Mouse (Mus musculus) left cerebral cortex, postnatal 36 days (tissue): ENCODE data around the gene Zfp1. TPM values are rescaled to one million over a fixed set of nuclear protein-coding genes. Genes with fewer than 3 reads are reported as not detected.

ENCODE experiments used
- DNase-seq, 2 experiments: peaks; one replicate each; pipeline ENCODE4 v3.0.0; 2021 to 2022; ENCODE audit warnings: low spot score in 2 of 2, mixed read lengths in 1 of 2
- intact Hi-C: fragments of 180-260 bp; cut with DNase I; formaldehyde crosslinking; loops from one replicate; pipeline ENCODE4 v1.15.1; 2025
- total RNA-seq, 2 experiments: library from RNA; stranded (reverse); gene quantifications; 2 replicates each; pipeline ENCODE4 v1.2.3; 2021

The Zfp1 gene
- total RNA-seq, 2 experiments from 2014 or later: 22.7 to 24.6 TPM

DNA sequence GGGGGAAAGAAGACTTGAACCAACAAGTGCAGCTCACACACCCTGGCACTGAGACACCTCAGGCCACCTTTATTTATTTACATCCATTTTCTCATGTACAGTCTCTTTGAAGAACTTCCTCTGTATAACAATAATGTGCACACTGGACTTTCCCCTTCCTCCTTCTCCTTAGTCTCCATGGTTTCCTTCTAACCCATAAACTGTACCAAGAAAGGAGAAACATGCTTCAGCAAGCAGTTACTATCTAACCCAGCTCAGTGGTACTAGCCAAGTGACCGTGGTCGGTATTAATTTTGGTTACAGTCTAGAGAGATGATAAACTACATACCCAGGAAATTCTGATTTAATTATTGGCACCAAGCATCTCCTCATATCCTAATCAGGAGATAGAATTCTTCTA lies 10.3 kb downstream of the Zfp1 start:
- intact Hi-C loops: no loop called here
- DNase-seq: no peak

DNA sequence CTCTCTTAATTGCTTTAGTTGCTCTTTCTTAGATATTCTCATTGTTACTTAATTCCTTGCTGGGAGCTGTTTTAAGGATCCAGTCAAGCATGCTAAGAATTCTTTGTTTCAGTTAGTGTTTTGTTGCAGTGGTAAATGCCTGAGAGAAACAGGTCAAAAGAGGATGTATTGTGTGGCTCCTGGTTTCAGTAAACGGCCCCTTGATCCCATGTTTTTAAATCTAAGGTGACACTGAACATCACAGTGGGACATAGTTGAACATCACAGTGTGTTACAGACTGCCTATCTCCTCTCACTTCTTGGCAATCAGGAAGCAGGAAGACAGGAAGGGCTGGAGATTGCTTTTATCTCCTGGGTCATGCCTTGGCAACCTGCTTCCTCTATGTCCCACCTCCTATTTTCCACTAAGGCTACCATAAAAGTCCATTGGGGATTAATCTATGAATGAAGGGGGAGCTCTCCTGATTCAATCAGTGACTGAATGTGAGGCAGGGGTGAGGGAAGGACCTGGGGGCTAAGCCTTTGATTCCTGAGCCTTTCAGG lies 14.2 kb downstream of the Zfp1 start:
- intact Hi-C loops: no loop called here
- no peak for DNase-seq

DNA sequence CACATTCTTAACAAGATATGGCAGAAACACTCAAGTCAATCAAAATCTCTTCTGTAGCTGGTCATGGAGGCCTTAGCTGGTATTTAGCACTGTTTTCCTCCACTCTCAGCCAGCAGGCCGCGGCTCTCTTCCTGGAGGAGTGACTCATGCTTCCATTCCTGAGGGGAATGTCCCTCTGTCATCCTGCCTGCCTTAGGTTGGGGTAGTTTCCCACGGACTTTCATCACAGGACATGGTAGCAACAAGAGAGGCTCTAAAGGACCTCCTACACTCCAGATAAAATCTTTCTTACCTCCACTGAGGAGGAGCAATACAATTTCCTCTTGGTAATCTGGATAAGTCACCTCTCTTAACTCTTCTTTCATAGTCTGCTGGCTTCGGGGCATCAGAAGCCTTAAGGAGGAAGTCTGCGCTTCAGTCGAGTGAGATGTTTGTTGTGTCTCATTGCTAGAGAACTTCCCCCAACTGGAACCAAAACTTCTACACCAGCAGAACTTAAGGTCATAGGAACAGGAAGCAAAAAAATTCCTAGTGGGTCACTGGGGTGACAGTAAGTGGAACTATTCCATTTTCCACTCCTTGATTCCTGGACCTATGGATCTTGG lies 15.7 kb downstream of the Zfp1 start:
- intact Hi-C loops: no loop called here
- DNase-seq: no peak

DNA sequence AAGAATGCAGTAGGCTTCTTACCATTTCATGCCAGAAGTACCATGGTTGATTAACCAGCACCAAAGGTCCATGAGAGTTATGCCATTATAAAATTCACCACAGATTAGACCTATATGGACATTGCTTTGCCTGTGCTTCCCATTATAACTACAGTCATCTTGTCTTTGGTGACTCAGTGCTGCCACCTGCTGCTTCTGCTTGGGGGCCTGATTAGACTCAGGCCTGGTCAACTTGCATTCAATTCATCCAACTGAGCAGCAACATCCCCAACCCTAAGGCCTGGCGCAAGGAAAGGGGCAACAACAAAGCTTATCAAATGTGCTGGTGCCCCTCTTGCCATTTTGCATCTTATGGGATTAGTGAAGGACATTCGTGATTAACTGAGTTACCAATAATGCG lies 19.3 kb downstream of the Zfp1 start:
- intact Hi-C loops: loop anchor here (10.0 kb wide), 1 partner anchor 318 kb away; no protein-coding TSS in a partner anchor
- DNase-seq: peak; percentile 55 to 69

DNA sequence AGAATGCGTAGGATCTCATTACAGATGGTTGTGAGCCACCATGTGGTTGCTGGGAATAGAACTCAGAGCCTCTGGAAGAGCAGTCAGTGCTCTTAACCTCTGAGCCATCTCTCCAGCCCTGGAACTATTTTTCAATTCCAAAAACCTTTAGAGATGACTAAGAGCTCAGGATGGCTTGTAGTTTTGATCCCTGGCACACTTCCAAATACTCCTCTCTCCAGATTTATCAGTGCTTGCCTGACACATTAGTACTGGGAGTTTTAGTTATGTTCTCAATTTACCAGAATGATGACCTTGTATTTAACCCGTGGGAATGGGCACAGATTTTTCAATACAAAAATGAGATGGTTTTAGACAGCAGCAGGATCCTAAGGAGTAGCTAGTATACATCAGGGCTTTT lies 23.6 kb downstream of the Zfp1 start:
- intact Hi-C loops: loop anchor here (10.0 kb wide), 1 partner anchor 322 kb away; no protein-coding TSS in a partner anchor
- DNase-seq: no peak

DNA sequence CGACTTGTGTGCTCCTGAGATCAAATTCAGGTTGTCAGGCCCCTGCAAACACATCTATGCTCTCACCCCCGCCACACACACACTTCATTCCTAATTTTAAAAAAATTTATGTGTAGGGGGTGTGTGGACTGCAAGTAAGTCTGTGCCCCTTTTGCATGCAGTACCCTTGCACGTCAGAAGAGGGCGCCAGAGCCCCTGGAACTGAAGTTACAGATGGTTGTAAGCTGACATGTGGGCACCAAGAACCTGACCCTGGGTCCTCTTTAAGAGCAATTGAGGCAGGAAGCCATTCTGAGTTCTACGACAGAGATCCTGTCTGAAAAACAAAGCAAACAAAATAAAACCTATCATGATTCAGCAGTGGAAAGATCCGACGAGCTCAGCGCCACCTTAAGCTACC lies 33.0 kb downstream of the Zfp1 start:
- no peak for DNase-seq
- intact Hi-C loops: no loop called here

DNA sequence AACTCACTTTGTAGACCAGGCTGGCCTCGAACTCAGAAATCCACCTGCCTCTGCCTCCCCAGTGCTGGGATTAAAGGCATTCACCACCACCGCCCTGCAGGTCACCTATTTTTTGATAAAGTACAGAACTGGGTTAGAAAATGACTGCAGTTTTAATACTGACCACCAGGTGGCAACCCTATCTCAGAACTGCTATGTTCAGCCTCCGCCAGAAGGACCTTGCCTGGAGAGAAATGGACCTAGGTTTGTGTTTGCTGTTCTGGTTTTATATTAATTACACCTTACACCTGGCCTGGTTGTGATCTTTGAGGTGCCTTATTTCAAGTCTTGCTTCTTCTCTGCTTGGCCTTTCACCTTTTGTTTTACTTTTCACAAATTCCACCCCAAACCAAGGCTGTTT lies 34.9 kb downstream of the Zfp1 start:
- DNase-seq: peak in 1 of 2 experiments; percentile 31
- intact Hi-C loops: loop anchor here (1.0 kb wide), 1 partner anchor 157 kb away; no protein-coding TSS in a partner anchor

DNA sequence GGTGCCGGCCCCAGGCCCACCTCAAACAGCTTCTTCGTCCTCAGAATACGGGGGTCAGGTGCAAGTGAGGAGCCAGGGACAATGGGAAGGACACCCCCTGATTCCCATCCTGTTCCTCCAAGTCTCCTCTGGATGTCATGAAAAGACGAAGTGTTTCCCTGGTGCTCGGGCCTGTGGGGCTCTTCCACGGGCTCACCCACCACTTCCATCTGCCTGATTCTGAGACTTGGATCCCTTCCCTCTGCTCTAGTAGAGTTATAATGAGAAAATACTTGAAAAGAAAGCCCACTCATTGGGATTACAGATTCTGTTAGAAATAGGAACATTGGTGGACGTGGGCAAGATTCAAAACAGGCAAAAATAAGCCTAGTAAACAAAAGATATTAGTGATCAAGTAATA lies 35.6 kb downstream of the Zfp1 start:
- intact Hi-C loops: loop anchor here (1.0 kb wide), 1 partner anchor 156 kb away; no protein-coding TSS in a partner anchor
- DNase-seq: peak; percentile 44 to 55

DNA sequence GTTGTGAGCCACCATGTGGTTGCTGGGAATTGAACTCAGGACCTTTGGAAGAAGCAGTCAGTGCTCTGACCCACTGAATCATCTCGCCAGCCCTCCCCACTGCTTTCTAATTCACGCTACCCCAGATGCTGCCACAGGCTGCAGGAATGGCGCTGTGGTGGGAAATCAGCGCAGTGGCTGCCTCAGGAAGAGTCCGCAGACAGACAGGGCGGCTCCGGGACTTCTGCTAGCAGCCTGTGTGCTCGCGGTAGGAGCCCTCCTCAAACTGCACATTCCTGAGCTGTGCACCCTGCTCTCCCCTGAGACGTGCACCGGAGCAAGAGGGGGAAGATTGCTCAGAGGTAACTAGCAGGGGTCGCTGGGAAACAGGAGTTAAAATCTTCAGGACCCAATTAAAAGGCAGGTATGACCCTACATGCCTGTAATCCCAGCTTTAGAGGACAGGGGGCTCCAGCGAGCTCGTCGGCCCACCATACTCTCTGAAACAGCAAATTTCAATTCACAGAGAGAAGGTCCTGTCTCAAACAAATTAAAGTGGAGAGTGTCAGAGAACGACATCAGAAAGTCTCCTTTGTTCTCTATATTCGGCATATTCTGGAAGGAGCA lies 37.3 kb downstream of the Zfp1 start:
- intact Hi-C loops: no loop called here
- DNase-seq: no peak

DNA sequence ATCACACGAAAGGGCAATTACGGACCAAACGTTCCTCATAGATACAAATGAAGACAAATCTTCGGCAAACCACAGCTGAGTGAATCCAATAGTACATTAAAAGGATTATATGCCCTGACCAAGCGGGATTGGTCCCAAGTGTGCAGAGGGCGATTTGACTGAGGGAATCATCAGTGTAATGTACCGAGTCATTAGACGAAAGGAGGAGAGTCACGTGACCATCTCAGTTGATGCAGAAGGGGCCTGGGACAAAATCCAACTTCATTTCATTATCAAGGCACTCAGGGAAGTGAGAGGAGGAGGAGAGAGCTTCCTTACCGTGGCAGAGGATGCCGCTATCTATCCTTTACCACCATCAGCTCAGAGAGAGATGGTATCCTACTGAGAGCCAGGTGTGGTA lies 38.0 kb downstream of the Zfp1 start:
- DNase-seq: no peak
- intact Hi-C loops: no loop called here

DNA sequence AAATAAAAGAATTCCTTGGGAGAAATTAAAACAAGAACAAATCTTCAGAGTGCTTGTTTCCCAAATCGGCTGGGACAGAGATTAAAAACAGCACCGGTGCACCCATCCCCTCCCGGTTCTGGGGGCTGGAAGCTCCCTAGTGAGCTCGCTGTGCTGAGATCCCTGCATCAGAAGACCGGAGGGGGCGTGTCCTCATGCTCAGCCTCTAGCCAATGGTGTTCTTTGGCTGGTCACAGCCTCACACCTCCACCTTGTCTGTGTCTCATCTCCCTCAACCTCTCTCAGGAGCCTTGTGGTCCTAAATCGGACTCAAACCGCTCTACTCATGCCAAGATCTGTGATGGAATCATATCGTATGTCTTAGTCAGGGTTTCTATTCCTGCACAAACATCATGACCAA lies 39.3 kb downstream of the Zfp1 start:
- intact Hi-C loops: no loop called here
- no peak for DNase-seq

DNA sequence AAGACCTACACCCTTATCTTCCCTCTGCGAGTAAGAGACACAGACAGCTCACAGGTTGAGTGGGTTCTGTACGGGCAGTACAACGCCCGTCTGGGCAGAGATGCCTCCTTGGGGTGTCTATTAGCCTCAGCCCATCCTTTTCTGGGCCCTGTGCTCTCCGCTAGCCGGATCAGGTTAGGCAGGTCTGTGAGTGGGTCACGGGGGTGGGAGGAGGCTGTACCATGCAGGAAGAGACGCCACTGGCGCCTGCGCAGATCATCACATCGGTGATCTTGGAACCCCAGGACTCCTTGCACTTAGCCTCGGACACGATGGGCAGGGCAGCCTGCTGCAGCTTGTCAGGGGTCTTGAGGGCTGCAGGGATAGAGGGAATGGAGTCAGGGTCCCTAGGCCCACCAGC lies 43.7 kb downstream of the Zfp1 start:
- intact Hi-C loops: no loop called here
- no peak for DNase-seq

DNA sequence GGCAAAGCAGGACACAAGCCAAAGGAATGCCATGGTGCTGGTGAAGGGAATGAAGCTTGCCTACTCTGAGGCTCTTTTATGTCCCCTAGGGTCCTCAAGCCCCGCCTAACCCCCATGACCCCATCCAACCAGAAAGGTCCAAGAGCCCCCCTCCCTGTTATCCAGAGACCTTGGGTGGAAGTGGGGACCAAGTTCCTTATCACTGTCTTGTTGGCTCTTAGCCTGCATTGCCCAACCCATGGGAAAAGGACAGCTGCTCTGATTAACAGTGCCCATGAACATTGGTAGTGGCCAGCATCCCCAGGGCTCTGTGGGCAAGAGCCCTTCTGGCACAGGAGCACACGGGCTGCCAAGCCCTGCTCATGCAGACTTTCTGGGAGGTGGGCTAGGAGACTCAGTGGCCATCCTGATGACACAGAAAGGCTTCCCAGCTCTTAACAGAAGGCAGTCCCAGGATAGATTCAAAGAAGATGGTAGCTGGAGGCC lies 47.8 kb downstream of the Zfp1 start, which contains the start of gene Ctrb1:
Gene Ctrb1, minus strand, starts transcription at position 51 of the 486 bp plus-strand sequence.
- DNase-seq: no peak
- intact Hi-C loops: no loop called here

DNA sequence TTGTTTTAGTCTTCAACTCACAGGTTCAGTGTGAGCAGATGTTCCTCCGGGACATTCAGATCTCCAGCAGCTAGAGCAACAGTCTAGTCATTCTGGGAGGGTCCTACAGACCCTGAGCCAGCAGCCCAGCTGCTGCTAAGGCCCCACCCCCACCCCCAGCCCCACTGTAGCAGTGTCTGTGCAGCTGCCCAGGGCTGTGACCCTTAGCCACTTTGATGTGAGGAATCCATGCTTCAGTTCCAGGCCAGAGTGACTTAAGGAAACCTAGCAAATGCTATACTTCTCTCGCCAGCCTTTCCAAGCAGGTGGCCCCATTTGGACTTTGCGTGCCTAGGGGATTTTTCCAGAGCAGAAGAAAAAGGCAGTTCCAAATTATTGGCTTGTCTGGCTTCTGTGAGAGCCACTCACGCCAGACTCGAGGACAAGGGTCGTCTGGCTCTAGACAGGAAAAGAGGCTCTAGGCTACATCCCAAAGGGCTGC lies 50.1 kb downstream of the Zfp1 start:
- DNase-seq: no peak
- intact Hi-C loops: no loop called here

DNA sequence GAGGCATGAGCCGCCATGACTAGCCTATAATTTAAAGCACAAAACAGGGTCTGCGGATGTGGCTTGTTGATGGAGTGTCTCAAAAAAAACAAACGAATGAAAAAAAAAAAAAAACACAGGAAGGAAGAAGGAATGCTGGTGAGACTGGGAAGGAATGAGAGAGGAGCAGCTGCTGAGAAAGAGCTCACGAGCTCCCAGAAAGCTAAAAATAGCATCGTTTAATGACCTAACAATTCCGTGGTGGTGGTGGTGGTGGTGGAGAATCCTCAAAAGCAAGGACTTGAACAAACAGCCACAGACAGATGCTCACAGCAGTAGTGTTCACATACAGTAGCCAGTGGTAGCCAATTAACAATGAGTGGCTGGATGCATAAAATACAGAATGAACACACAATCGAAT lies 52.2 kb downstream of the Zfp1 start:
- no peak for DNase-seq
- intact Hi-C loops: no loop called here

DNA sequence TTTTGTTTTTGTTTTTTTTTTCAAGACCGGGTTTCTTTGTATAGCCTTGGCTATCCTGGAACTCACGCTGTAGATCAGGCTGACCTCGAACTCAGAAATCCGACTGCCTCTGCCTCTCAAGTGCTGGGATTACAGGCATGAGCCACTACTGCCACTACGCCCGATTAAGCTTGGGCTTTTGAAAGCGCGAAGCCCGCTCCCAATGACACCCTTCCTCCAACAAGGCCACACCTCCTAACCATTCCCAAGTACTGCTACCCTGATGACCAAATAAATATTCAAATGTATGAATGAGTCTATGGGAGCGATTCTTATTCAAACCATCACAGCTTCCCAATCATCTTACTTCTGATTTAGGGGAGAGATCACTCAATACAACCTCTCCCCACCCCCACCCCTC lies 54.5 kb downstream of the Zfp1 start:
- intact Hi-C loops: no loop called here
- no peak for DNase-seq

DNA sequence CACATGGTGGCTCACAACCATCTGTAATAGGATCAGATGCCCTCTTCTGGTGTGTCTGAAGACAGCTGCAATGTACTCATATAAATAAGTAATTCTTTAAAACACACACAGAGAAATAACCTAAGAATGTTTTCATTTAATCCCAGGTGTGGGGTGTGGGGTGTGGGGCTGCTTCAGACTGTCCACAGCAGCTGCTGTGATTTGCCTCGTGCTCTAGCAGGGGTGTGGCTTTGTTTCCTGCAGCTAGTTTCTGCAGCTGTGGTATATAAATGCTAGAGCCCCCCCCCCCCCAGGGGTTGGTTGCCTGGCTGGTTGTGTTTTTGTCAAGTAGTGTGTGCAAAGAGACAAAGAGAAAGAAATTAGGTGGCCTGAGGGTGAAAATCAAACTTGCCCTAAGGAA lies 55.8 kb downstream of the Zfp1 start:
- DNase-seq: no peak
- intact Hi-C loops: no loop called here

DNA sequence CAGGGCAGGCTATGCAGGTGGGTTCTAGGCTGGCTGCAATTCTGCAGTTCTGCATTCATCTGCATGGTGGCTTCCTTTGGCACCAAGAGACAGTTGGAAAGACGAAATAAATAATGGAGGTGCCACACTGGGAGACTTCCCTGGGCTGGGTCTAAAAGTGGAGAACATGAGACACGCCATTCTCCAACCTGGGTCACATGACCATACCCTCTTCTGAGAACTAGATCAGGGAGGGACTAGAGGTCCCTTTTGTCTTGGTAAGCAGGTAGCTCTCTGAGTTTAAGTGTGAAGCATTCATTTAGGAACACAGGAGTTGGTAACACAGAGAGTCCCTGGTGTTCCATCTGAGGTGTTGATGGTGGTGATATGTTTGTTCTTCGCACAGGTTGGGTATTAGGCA lies 57.0 kb downstream of the Zfp1 start:
- intact Hi-C loops: loop anchor here (5.0 kb wide), 1 partner anchor 67 kb away; no protein-coding TSS in a partner anchor
- DNase-seq: no peak

DNA sequence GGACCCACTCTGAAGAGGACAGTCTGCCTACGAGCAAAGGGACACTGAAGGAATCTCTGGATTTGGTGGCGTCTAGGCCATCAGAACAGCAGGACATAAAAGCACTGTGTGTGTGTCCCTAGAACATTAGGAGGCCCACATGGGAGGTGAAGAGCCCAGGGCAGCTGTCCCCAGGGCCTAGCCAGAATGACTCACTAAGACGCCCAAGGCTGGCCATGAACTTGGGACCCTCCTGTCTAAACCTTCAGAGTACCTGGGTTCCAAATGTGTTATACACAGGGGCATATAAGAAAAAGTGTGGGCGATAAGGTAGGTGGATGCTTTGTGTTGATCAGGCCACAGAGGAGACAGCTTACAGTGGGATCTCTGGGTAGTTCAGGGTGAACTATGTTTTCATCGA lies 57.5 kb downstream of the Zfp1 start:
- no peak for DNase-seq
- intact Hi-C loops: loop anchor here (5.0 kb wide), 1 partner anchor 67 kb away; no protein-coding TSS in a partner anchor

DNA sequence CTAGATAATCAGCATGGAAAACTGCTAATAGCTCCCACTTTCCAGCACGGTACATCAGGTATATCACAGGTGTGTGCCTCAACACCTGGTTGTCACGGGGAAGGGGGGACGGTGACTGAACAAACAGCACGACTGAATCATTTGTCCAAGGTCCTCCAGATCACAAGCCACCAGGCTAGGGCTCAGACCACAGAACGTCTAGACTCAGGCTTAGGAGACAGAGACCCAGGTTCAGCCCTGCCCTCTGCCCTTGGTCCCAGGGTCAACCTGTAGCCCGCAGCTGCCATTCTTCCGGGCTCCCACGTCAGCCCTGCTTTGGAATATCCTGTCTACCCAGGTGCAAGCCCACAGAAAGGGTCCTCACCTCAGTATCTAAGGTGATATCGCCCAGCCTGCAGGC lies 58.2 kb downstream of the Zfp1 start:
- no peak for DNase-seq

DNA sequence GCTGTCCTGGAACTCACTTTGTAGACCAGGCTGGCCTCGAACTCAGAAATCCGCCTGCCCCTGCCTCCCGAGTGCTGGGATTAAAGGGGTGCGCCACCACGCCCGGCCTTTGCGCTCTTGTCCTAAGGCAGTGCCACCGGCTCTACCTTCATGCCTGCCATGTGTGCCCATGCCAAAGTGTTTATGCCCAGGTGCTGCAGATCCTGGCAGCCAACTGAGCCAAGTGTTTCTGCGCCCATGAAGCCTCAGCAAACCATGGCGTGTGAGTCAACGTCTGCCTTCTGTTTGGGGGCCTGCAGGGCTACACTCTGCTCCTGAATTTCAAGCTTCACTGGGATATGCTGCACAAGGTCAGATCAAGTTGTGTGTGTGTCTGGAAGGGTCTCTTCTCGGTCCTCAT lies 61.4 kb downstream of the Zfp1 start:
- no peak for DNase-seq
- intact Hi-C loops: loop anchor here (5.0 kb wide), 1 partner anchor 63 kb away; no protein-coding TSS in a partner anchor

More for the DNA sequence above, 58.2 kb downstream of the Zfp1 start:
- intact Hi-C loops: loop anchor here (5.0 kb wide), 1 partner anchor 66 kb away; no protein-coding TSS in a partner anchor
